12 mouse cellular contexts compared by ENCODE assay signal in genomic region chr5:121339507-121340230, GRCm38 (mm10). TPM values are rescaled to one million over a fixed set of nuclear protein-coding genes. Genes with fewer than 3 reads are reported as not detected.
DNase-seq lines count a peak whose midpoint lies in the region; ATAC-seq and TF ChIP-seq lines count a peak whose summit lies in the region.
"Had no signal": no experiment of that assay in that cellular context is flagged by ENCODE, and none has a peak within 500 bp of the region (broad histone marks: within the 10 kb centered on the region; RNA-seq: fewer than 3 reads in every experiment).

No protein-coding gene starts in this region.

- H3K27me3 ChIP-seq in Patski: no peaks in the 10 kb centered on the region
- H3K27me3 ChIP-seq in forebrain, postnatal 0 days (ENCODE audit: insufficient read depth, low read length): no peaks in the 10 kb centered on the region
- H3K27me3 ChIP-seq: limb, embryonic 13.5 days; megakaryocyte, embryonic 14.5 days; neural tube, embryonic 12.5 days had no signal

- no peaks in the 10 kb centered on the region for H3K4me1 ChIP-seq in forebrain, postnatal 0 days (ENCODE audit: insufficient read depth)
- H3K4me1 ChIP-seq: neural tube, embryonic 12.5 days had no signal

- POLR2A ChIA-PET in Patski (lab: Charles Lee): no interaction called here

- 91% methylated on average over 7 of the region's 7 CpGs for WGBS in forebrain, postnatal 0 days

- H3K36me3 ChIP-seq in forebrain, postnatal 0 days (ENCODE audit: insufficient read depth): peaks cover 97% of the 10 kb centered on the region

- CTCF ChIA-PET in Patski (lab: Charles Lee): interaction anchor here (0.9 to 1.2 kb wide), 2 partner anchors 9 to 20 kb away, joined by 4 read pairs; no protein-coding TSS in a partner anchor

- no peak for TF ChIP-seq CTCF in Patski (IDR thresholded peaks at IDR 0.05)
- TF ChIP-seq CTCF in forebrain, postnatal 0 days (IDR thresholded peaks at IDR 0.05; ENCODE audit: low read depth): no peak

- no peak overlapping the region for H3K27ac ChIP-seq in forebrain, postnatal 0 days (ENCODE audit: low read depth, low read length)
- H3K27ac ChIP-seq: limb, embryonic 13.5 days; neural tube, embryonic 12.5 days had no signal

- peak; percentile 17 to 32 for DNase-seq in heart, adult 9 months (ENCODE audit: low spot score in 2 of 2)
- DNase-seq in heart, adult 11 months: no peak
- peak; percentile 83 for DNase-seq in 3T3-L1 (ENCODE audit: low read depth, low spot score)
- DNase-seq in Patski (ENCODE audit: low read depth, low spot score): peak; percentile 9
- peak; percentile 53 to 63 for DNase-seq in cerebellum, postnatal 14 days
- no peak for DNase-seq in gastrocnemius, adult 18-20 months (ENCODE audit: low spot score)
- DNase-seq in thymus, postnatal 36 days: no peak
- no peak for DNase-seq in forebrain, postnatal 0 days

- no peak overlapping the region for H3K9ac ChIP-seq in forebrain, postnatal 0 days
- H3K9ac ChIP-seq: limb, embryonic 13.5 days; neural tube, embryonic 12.5 days had no signal

- no peak overlapping the region for H3K4me2 ChIP-seq in forebrain, postnatal 0 days (ENCODE audit: low read depth)
- H3K4me2 ChIP-seq: limb, embryonic 13.5 days; neural tube, embryonic 12.5 days had no signal

- no peak overlapping the region for H3K4me3 ChIP-seq in forebrain, postnatal 0 days (ENCODE audit: low read depth, low read length)
- H3K4me3 ChIP-seq: limb, embryonic 13.5 days; megakaryocyte, embryonic 14.5 days; neural tube, embryonic 12.5 days had no signal

- ATAC-seq in Patski: no peak
- ATAC-seq in forebrain, postnatal 0 days: no peak
- ATAC-seq: CD4-positive, CD25-positive, alpha-beta regulatory T cell, adult 4 months had no signal

- H3K9me3 ChIP-seq in forebrain, postnatal 0 days (ENCODE audit: low read length): no peaks in the 10 kb centered on the region
- H3K9me3 ChIP-seq: limb, embryonic 13.5 days; megakaryocyte, embryonic 14.5 days; neural tube, embryonic 12.5 days had no signal

- in situ Hi-C loops in Patski (cut with MboI; ENCODE audit: low pct_unique_long_range_greater_than_20kb): no loop called here

RNA-seq across cellular contexts. Expression of gene Trafd1, which starts 45.8 kb away (rescaled TPM):
- polyA plus RNA-seq in Patski (2021): 37.5 TPM
- 10 to 100 TPM; 45.9 to 48.0 TPM for total RNA-seq in gastrocnemius, adult 18-20 months (2021)
- 131 and 141 TPM in 2 replicates for total RNA-seq in forebrain, postnatal 0 days (2014; rRNA removed)
- polyA plus RNA-seq in forebrain, postnatal 0 days (2015; fragmentation: Nextera tagmentation; extraction: Ambion mirVana): 123 and 124 TPM in 2 replicates

RNA-seq across cellular contexts. Expression of gene Naa25, which starts 58.1 kb away (rescaled TPM):
- polyA plus RNA-seq in Patski (2021): 36.3 TPM
- 10 to 100 TPM; 25.9 to 29.7 TPM for total RNA-seq in gastrocnemius, adult 18-20 months (2021)
- total RNA-seq in forebrain, postnatal 0 days (2014; rRNA removed): 39.4 and 45.9 TPM in 2 replicates
- 33.7 and 44.1 TPM in 2 replicates for polyA plus RNA-seq in forebrain, postnatal 0 days (2015; fragmentation: Nextera tagmentation; extraction: Ambion mirVana)

Comparison
In these comparisons a context has a peak if more than half of its experiments do, and no peak if none do; other contexts are left out.
1. DNase-seq: peak in heart, adult 9 months (2 of 2), 3T3-L1 (single experiment), Patski (single experiment) and cerebellum, postnatal 14 days (2 of 2); none in heart, adult 11 months (single experiment), gastrocnemius, adult 18-20 months (single experiment), thymus, postnatal 36 days (0 of 2) and forebrain, postnatal 0 days (single experiment).